In genomic region chr10:68191691-68192380, GRCm38 (mm10) we compare ENCODE assay signal across 8 mouse cellular contexts.
DNase-seq lines count a peak whose midpoint lies in the region; ATAC-seq and TF ChIP-seq lines count a peak whose summit lies in the region.

No protein-coding gene starts in this region.

- no peaks in the 10 kb centered on the region for H3K9me3 ChIP-seq in CH12.LX (replicated peaks; ENCODE audit: low read length)
- no peaks in the 10 kb centered on the region for H3K9me3 ChIP-seq in heart, embryonic 10.5 days
- no peaks in the 10 kb centered on the region for H3K9me3 ChIP-seq in liver, embryonic 16.5 days (replicated peaks; ENCODE audit: control insufficient read depth, low read length)

- H3K4me1 ChIP-seq in CH12.LX (ENCODE audit: control insufficient read depth in 1 of 2, insufficient read depth in 2 of 2): peaks cover 2 to 25% of the 10 kb centered on the region in 2 experiments; a peak in 2 of 4 replicates
- H3K4me1 ChIP-seq in heart, embryonic 10.5 days: peaks cover 17% of the 10 kb centered on the region
- H3K4me1 ChIP-seq in liver, embryonic 16.5 days (ENCODE audit: control insufficient read depth, low read depth, low read length): no peaks in the 10 kb centered on the region; the same call in 1 of the 2 replicates

- H3K27me3 ChIP-seq in CH12.LX (replicated peaks): no peaks in the 10 kb centered on the region
- no peaks in the 10 kb centered on the region for H3K27me3 ChIP-seq in heart, embryonic 10.5 days (ENCODE audit: insufficient read depth, poor library complexity, severe bottlenecking)
- H3K27me3 ChIP-seq in liver, embryonic 16.5 days (ENCODE audit: control insufficient read depth, insufficient read depth, low read depth, low read length): no peaks in the 10 kb centered on the region

- DNase-seq in embryo, embryonic 11 days: peak; percentile 36
- DNase-seq in embryo, embryonic 10 days (ENCODE audit: low spot score): no peak
- no peak for DNase-seq in CH12.LX (ENCODE audit: extremely low read depth)
- peak; percentile 58 to 62 for DNase-seq in cerebellum, postnatal 36 days
- no peak for DNase-seq in heart, embryonic 10.5 days (ENCODE audit: low spot score)
- peak; percentile 41 for DNase-seq in kidney, adult 11 months
- peak; percentile 32 for DNase-seq in retina, embryonic 14.5 days (ENCODE audit: low spot score)

- ATAC-seq in liver, embryonic 16.5 days (ENCODE audit: low read depth): no peak

- in situ Hi-C loops in CH12.LX (cut with MboI; ENCODE audit: low pct_ligation_motif_present, low pct_unique_long_range_greater_than_20kb, low sequenced_read_pairs): no loop called here

- 59% methylated on average over 13 of the region's 13 CpGs for WGBS in heart, embryonic 10.5 days
- 49% methylated on average over 13 of the region's 13 CpGs for WGBS in liver, embryonic 16.5 days (ENCODE audit: insufficient replicate concordance)

- no peak for TF ChIP-seq CTCF in CH12.LX (conservative IDR thresholded peaks at IDR 0.05 in 1 of 2, IDR thresholded peaks at IDR 0.05 in 1 of 2; ENCODE audit: low read depth in 2 of 2, low read length in 2 of 2)

- TF ChIP-seq POLR2A in CH12.LX (IDR thresholded peaks at IDR 0.05; ENCODE audit: low read depth, low read length): no peak

- no peak for TF ChIP-seq EP300 in CH12.LX (IDR thresholded peaks at IDR 0.05; ENCODE audit: low read length)

- H3K4me3 ChIP-seq in CH12.LX (replicated peaks in 1 of 3; ENCODE audit: low read depth in 2 of 3, low read length in 2 of 3, poor library complexity in 1 of 3): no peak overlapping the region
- H3K4me3 ChIP-seq in heart, embryonic 10.5 days: no peak overlapping the region
- no peak overlapping the region for H3K4me3 ChIP-seq in liver, embryonic 16.5 days (ENCODE audit: low read depth, low read length)

- peak overlapping the region; percentile 33; the same call in 1 of the 2 replicates for H3K9ac ChIP-seq in CH12.LX (ENCODE audit: insufficient read depth, low read depth)
- H3K9ac ChIP-seq in liver, embryonic 16.5 days (ENCODE audit: low read depth, low read length): no peak overlapping the region

- no peak for TF ChIP-seq RAD21 in CH12.LX (IDR thresholded peaks at IDR 0.05; ENCODE audit: low read depth, low read length)

- dilution Hi-C loops in CH12.LX (cut with MboI; ENCODE audit: extremely low pct_ligation_motif_present, extremely low pct_unique_long_range_greater_than_20kb, low sequenced_read_pairs): no loop called here

- H3K27ac ChIP-seq in CH12.LX (ENCODE audit: insufficient read depth, low read depth): no peak overlapping the region
- 0 out of 2 replicates have a peak overlapping the region, but pooled peaks have one; percentile 75 for H3K27ac ChIP-seq in heart, embryonic 10.5 days
- no peak overlapping the region for H3K27ac ChIP-seq in liver, embryonic 16.5 days (ENCODE audit: low read length)

- no peaks in the 10 kb centered on the region for H3K79me2 ChIP-seq in CH12.LX (replicated peaks; ENCODE audit: control insufficient read depth, extremely low read depth, insufficient read depth, poor library complexity, severe bottlenecking)

- peak overlapping the region; percentile 38; the same call in 1 of the 2 replicates for H3K4me2 ChIP-seq in CH12.LX (ENCODE audit: insufficient read depth, low read depth, poor library complexity, severe bottlenecking)
- H3K4me2 ChIP-seq in liver, embryonic 16.5 days (ENCODE audit: low read depth, low read length): peak overlapping the region; percentile 21; the same call in 1 of the 2 replicates

- H3K36me3 ChIP-seq in CH12.LX (replicated peaks in 1 of 2; ENCODE audit: control insufficient read depth in 1 of 2, insufficient read depth in 1 of 2, low read length in 1 of 2): peaks cover 0 to 12% of the 10 kb centered on the region in 2 experiments
- no peaks in the 10 kb centered on the region for H3K36me3 ChIP-seq in heart, embryonic 10.5 days
- H3K36me3 ChIP-seq in liver, embryonic 16.5 days (ENCODE audit: control insufficient read depth, insufficient read depth): no peaks in the 10 kb centered on the region

TF ChIP-seq in CH12.LX, 34 proteins besides CTCF, POLR2A, EP300 and RAD21:
- TF ChIP-seq KAT2A (IDR thresholded peaks at IDR 0.05; ENCODE audit: insufficient replicate concordance, low read length) (no peak), ZNF384 (IDR thresholded peaks at IDR 0.05; ENCODE audit: low read depth, low read length) (peak; percentile 85)

Comparison
In these comparisons a context has a peak if more than half of its experiments do, and no peak if none do; other contexts are left out.
1. DNase-seq: peak in embryo, embryonic 11 days (single experiment), cerebellum, postnatal 36 days (2 of 2), kidney, adult 11 months (single experiment) and retina, embryonic 14.5 days (single experiment); none in embryo, embryonic 10 days (single experiment), CH12.LX (single experiment) and heart, embryonic 10.5 days (single experiment).